Mouse (Mus musculus): Measurements from ENCODE around the gene Oxa1l. TPM values are rescaled to one million over a fixed set of nuclear protein-coding genes. Genes with fewer than 3 reads are reported as not detected.
A peak's percentile ranks its signal among the peaks of the same experiment; 100 is the strongest.

The Oxa1l gene
- 89.2 and 93.9 TPM in 2 replicates for total RNA-seq (2014; rRNA removed)
- 68.5 and 71.7 TPM in 2 replicates for polyA plus RNA-seq (2015; fragmentation: Nextera tagmentation; extraction: Ambion mirVana)

DNA sequence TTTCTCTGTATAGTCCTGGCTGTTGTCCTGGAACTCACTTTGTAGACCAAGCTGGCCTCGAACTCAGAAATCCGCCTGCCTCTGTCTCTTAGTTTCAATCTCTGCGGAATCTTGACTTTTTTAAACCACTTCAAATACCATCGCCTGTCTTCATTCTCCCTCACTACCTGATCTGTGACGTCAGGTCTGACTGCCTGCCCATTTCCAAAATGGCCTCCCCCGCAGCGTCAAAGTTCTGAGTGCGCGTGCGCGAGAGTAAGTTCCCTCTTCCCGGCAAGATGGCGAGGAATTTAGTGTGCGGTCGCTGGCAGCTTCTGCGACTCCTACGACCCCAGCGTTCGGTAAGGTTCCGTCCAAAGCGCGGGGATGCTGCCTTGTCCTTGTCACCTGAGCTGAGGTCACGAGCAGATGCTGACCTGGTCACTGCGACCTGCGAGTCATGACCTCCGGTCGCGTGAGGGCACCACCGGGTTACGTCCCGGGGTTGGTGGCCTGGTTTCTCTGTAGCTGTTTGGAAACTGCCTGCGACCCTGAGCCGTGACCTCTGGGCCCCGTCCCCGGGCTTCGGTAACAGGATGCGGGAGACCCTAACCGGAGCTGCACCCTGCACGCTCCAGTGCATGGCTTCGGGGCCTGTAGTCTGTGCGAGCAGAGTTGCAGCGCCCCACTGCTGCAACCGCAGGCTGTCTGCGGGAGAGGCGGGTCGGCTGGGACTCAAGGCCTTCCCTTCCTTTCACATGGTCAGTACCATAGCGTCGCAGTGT, at the start of gene Oxa1l:
Oxa1l (plus strand) TSS at position 258 of the 764 bp plus-strand sequence.
- peak; percentile 50 for TF ChIP-seq CTCF (IDR thresholded peaks at IDR 0.05)
- peak within 1 kb of the TSS; percentile 82 for H3K27ac ChIP-seq (ENCODE audit: low read depth, low read length)
- H3K27me3 ChIP-seq (ENCODE audit: insufficient read depth, low read length): no peaks in the 10 kb centered on the region
- peaks cover 9% of the 10 kb centered on the region; the same call in 1 of the 2 replicates for H3K36me3 ChIP-seq (ENCODE audit: insufficient read depth, low read length)
- H3K4me3 ChIP-seq (ENCODE audit: low read depth, low read length): peak within 1 kb of the TSS; percentile 89
- H3K4me2 ChIP-seq (ENCODE audit: low read depth, low read length, poor library complexity, severe bottlenecking): peak within 1 kb of the TSS; percentile 80
- peak; percentile 95 for DNase-seq (ENCODE audit: low spot score)
- H3K9ac ChIP-seq (replicated peaks; ENCODE audit: low read length, poor library complexity, severe bottlenecking): peak within 1 kb of the TSS; percentile 84
- WGBS: under 1% methylated on average over 48 of the region's 48 CpGs
- no peaks in the 10 kb centered on the region; the same call in 1 of the 2 replicates for H3K4me1 ChIP-seq (ENCODE audit: insufficient read depth, low read length)
- peak; percentile 91 for ATAC-seq (ENCODE audit: low FRiP score)
- H3K9me3 ChIP-seq (ENCODE audit: low read length): no peaks in the 10 kb centered on the region

GRCm38 (mm10) chr14:54311763-54312162, 48.9 kb upstream of the Oxa1l start:
- H3K27ac ChIP-seq (ENCODE audit: low read depth, low read length): no peak overlapping the region

DNA sequence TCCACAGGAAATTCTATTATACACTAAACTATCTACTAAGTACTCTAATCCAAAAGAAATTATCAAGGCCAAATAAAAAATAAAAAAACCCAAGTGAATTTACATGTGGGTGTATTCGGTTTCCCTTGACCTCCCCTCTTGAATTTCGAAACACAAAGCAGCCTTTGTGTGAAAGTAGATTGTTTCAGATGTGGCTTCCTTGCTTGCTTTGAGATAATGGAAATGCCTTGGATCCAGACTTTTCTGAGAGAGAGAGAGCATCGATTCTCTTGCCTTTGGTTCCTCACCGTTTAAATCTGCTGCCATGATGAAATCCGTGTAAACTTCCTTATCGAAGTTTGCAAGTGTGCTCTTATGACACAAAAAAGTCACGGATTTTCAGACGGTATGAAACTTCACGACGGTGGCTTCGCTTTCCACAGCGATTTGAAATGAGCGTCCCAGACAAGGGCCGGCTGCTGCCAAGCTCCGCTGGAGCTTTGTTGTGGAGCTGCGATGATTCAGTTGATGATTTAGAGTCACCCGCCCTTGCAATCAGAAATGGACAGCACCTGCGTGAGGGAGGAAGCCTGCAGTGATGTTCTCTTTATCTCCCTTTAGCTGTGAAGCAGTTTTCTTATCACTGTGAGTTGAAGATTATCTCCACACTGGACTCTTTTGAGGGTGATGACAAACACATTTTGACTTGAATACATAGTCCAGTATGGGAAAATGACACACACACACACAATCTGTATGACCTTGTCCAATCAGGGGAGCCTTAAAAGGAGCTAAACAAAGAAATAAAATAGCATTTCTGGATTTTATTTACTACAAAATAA, 38.9 kb upstream of the Oxa1l start:
- Histone ChIP-seq H3K4me1 (ENCODE audit: insufficient read depth, low read length) (no peaks in the 10 kb centered on the region), H3K9ac (replicated peaks; ENCODE audit: low read length, poor library complexity, severe bottlenecking) (no peak overlapping the region), H3K27ac (ENCODE audit: low read depth, low read length) (no peak overlapping the region), H3K4me3 (ENCODE audit: low read depth, low read length) (no peak overlapping the region), H3K36me3 (ENCODE audit: insufficient read depth, low read length) (no peaks in the 10 kb centered on the region), H3K4me2 (ENCODE audit: low read depth, low read length, poor library complexity, severe bottlenecking) (no peak overlapping the region), H3K9me3 (ENCODE audit: low read length) (no peaks in the 10 kb centered on the region), H3K27me3 (ENCODE audit: insufficient read depth, low read length) (no peaks in the 10 kb centered on the region)
- no peak for TF ChIP-seq CTCF (IDR thresholded peaks at IDR 0.05)
- WGBS: 63% methylated on average over 18 of the region's 18 CpGs
- ATAC-seq (ENCODE audit: low FRiP score): no peak
- DNase-seq (ENCODE audit: low spot score): no peak

More at GRCm38 (mm10) chr14:54311763-54312162, 48.9 kb upstream of the Oxa1l start:
- Histone ChIP-seq H3K4me1 (ENCODE audit: insufficient read depth, low read length) (no peaks in the 10 kb centered on the region), H3K4me3 (ENCODE audit: low read depth, low read length) (no peak overlapping the region), H3K36me3 (ENCODE audit: insufficient read depth, low read length) (no peaks in the 10 kb centered on the region), H3K27me3 (ENCODE audit: insufficient read depth, low read length) (no peaks in the 10 kb centered on the region), H3K9ac (replicated peaks; ENCODE audit: low read length, poor library complexity, severe bottlenecking) (no peak overlapping the region), H3K4me2 (ENCODE audit: low read depth, low read length, poor library complexity, severe bottlenecking) (no peak overlapping the region), H3K9me3 (ENCODE audit: low read length) (no peaks in the 10 kb centered on the region)
- TF ChIP-seq CTCF (IDR thresholded peaks at IDR 0.05): no peak
- 21% methylated on average over 3 of the region's 3 CpGs for WGBS
- ATAC-seq (ENCODE audit: low FRiP score) (no peak), DNase-seq (ENCODE audit: low spot score) (peak; percentile 3)

DNA sequence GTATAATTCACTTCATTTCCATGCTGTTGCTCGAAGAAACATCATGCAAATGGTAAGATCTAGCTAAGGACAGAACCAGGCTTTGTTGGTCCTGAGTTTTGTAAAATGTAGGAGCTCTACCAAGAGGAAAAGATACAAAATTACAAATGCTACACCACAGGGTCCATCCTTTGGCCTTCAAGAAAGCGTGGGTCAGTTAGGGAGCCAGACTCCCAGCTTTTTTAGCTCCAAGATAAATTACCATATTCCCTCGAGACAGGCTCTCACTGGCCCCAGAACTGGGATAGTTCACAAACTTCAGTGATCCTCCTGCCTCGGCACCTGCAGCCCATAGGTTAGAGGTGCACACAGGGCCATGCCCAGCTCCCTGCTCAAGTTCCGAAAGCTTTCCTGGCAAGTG, 36.1 kb upstream of the Oxa1l start:
- H3K4me1 ChIP-seq (ENCODE audit: insufficient read depth, low read length): no peaks in the 10 kb centered on the region
- H3K36me3 ChIP-seq (ENCODE audit: insufficient read depth, low read length): no peaks in the 10 kb centered on the region
- no peak overlapping the region for H3K9ac ChIP-seq (replicated peaks; ENCODE audit: low read length, poor library complexity, severe bottlenecking)
- ATAC-seq (ENCODE audit: low FRiP score) (no peak), DNase-seq (ENCODE audit: low spot score) (no peak)
- H3K27ac ChIP-seq (ENCODE audit: low read depth, low read length): no peak overlapping the region
- H3K4me2 ChIP-seq (ENCODE audit: low read depth, low read length, poor library complexity, severe bottlenecking): no peak overlapping the region
- no peak for TF ChIP-seq CTCF (IDR thresholded peaks at IDR 0.05)
- 80% methylated on average over 5 of the region's 5 CpGs for WGBS
- H3K27me3 ChIP-seq (ENCODE audit: insufficient read depth, low read length): no peaks in the 10 kb centered on the region
- no peaks in the 10 kb centered on the region for H3K9me3 ChIP-seq (ENCODE audit: low read length)
- H3K4me3 ChIP-seq (ENCODE audit: low read depth, low read length): no peak overlapping the region

DNA sequence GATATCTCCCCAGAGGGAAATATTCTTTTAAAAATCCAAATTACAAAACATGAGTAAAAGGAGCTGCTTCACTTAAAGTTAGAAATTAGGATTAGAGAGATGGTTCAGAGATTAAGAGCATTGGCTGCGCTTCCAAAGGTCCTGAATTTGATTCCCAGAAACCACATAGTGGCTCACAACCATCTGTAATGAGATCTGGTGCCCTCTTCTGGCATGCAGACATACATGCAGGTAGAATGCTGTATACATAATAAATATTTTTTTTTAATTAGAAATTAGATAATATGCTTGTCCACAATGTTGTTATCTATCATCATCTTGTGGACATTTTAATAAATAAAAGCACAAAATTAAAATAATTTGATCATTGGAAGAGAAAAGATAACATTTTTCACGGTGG, 32.1 kb upstream of the Oxa1l start:
- WGBS: 84% methylated on average over 2 of the region's 2 CpGs

More for the DNA sequence above, 32.1 kb upstream of the Oxa1l start:
- peak; percentile 50 for TF ChIP-seq CTCF (IDR thresholded peaks at IDR 0.05)
- Histone ChIP-seq H3K27ac (ENCODE audit: low read depth, low read length) (no peak overlapping the region), H3K36me3 (ENCODE audit: insufficient read depth, low read length) (no peaks in the 10 kb centered on the region), H3K4me1 (ENCODE audit: insufficient read depth, low read length) (no peaks in the 10 kb centered on the region), H3K9ac (replicated peaks; ENCODE audit: low read length, poor library complexity, severe bottlenecking) (no peak overlapping the region), H3K4me3 (ENCODE audit: low read depth, low read length) (no peak overlapping the region), H3K9me3 (ENCODE audit: low read length) (no peaks in the 10 kb centered on the region), H3K4me2 (ENCODE audit: low read depth, low read length, poor library complexity, severe bottlenecking) (no peak overlapping the region), H3K27me3 (ENCODE audit: insufficient read depth, low read length) (no peaks in the 10 kb centered on the region)
- ATAC-seq (ENCODE audit: low FRiP score): no peak
- no peak for DNase-seq (ENCODE audit: low spot score)
